Mouse (Mus musculus) cerebellum, adult 2 months (tissue): ENCODE results near the gene Cphx3. TPM values are rescaled to one million over a fixed set of nuclear protein-coding genes. Genes with fewer than 3 reads are reported as not detected.
"Not testable (repeated sequence)": the region's sequence is repeated elsewhere in the genome, so short reads cannot be mapped to it uniquely, and the experiment has no call there.

ENCODE experiments used
- DNase-seq, 2 experiments: peaks; one replicate each; pipeline ENCODE4 v3.0.0; 2021
- H3K27ac ChIP-seq: fragments of 200-500 bp; 2 replicates; pipeline ENCODE4 v1.5.1; 2012; ENCODE audit warnings: low read length, control low read depth, inconsistent platforms; ENCODE audit not compliant: insufficient read depth
- H3K27me3 ChIP-seq: fragments of 200-500 bp; 2 replicates; pipeline ENCODE4 v1.6.1; 2012; ENCODE audit warnings: inconsistent platforms, mild to moderate bottlenecking, low read length, moderate library complexity; ENCODE audit not compliant: control insufficient read depth, insufficient read depth
- H3K4me1 ChIP-seq: fragments of 200-500 bp; 2 replicates; pipeline ENCODE4 v1.6.1; 2011; ENCODE audit warnings: low read length; ENCODE audit not compliant: control insufficient read depth, insufficient read depth
- H3K4me3 ChIP-seq: fragments of 200-500 bp; replicated peaks from 2 replicates; pipeline ENCODE3; 2011; ENCODE audit warnings: mild to moderate bottlenecking, low read depth, low read length, control low read depth; ENCODE audit not compliant: insufficient read depth
- WGBS: fragments of 180-500 bp; shearing (Covaris S2); methylation state at CpG from one replicate; pipeline ENCODE4 v1.1.7; 2018; 5-methylcytosine and 5-hydroxymethylcytosine counted together
- polyA plus RNA-seq: library from polyadenylated mRNA; depleted of rRNA; stranded (reverse); fragments of >200 nt; gene quantifications from 2 replicates; pipeline ENCODE4 v1.2.3, GENCODE M21; 2012

The Cphx3 gene
- polyA plus RNA-seq, 1 experiment, result not detected

DNA sequence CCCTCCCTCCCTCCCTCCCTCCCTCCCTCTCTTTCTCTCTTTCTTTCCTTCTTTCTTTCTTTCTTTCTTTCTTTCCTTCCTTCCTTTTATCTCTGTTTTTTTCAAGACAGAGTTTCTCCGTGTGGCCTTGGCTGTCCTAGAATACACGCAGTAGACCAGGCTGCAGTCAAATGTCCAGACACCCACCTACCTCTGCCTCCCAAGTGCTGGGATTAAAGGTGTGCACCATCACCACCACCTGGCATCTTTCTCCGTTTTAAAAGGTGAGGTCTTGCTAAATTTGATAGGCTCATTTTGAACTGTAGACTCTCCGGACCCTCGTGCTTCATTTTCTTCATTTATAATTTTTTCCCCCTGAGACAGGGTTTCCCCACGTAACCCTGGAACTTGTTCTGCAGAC lies 881 bp upstream of the Cphx3 start, which contains the start of gene Cphx2:
Gene Cphx2, plus strand, starts transcription at position 301 of the 400 bp plus-strand sequence.
- not testable (repeated sequence) for H3K4me3 ChIP-seq

DNA sequence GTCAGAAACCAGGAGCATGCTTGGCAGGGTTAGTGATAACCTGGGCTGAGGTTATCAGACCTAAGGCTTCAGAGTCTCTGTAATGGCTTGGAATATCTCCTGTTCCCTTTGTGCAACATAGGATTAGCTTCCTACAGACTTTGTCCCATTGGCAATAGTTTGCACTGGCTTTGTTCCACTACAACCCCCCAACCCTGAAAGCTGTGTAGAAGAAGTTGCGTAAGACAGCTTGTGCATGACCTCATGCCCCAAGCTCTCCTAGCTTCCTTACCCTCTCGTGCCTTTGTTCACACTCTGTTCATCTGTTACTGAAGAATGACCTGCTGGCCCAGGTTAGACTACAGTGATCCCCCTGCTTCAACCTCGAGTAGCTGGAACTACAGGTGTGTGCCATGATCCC lies 15.5 kb downstream of the Cphx3 start:
- H3K4me1 ChIP-seq, H3K4me3 ChIP-seq, H3K27ac ChIP-seq, H3K27me3 ChIP-seq, DNase-seq: not testable (repeated sequence)
- WGBS, result no CpG with 5 or more reads among the region's 3 CpGs

More for the DNA sequence above, 881 bp upstream of the Cphx3 start, which contains the start of gene Cphx2:
- DNase-seq, H3K4me1 ChIP-seq, H3K27me3 ChIP-seq, H3K27ac ChIP-seq: not testable (repeated sequence)
- no CpG with 5 or more reads among the region's 6 CpGs for WGBS

DNA sequence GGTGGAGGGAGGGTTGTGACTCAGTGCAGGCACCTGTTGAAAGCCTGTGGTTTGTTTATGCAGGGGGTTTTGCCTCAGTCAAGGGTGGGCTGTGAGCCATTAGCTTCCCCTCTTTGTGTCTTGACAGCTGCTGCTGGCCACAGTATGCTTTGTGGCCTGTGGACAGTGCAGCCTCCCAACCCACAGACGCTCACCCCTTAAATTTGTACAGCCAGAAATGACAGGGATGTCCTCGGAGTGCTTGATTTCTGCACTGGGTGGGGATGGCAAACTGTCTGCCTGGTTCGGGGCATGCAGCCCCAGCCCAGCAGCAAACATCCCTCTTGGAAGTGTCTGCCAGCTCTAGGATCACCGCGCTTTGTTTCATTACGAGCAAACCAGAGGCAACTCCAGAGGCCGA lies 36.1 kb downstream of the Cphx3 start, which contains the start of gene Duxbl2:
Gene Duxbl2, plus strand, starts transcription at position 200 of the 400 bp plus-strand sequence.
- H3K4me1 ChIP-seq, DNase-seq, H3K4me3 ChIP-seq, H3K27ac ChIP-seq, H3K27me3 ChIP-seq: not testable (repeated sequence)
- WGBS, result no CpG with 5 or more reads among the region's 7 CpGs

DNA sequence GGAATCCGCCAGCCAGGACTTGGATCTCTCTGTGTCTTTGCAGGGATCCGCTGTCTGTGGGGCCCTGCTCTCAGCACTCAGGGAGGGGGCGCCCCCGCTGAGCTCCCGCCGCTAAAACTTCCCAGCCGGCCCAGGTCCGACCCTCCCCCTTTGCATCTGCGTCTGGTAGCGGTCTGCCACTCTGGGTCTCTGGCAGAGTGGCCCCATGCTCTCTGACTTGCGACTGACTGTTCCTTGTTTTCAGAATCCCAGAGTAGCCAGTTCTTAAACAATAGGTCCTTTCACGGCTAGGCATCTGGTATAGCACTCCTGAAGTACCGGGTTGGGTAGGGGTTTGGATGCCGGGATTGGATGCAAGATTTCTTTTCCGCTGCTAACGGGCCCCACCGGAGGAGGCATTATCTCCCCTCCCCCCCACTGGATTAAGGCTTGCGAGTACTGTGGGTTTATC lies 36.5 kb downstream of the Cphx3 start:
- H3K27ac ChIP-seq, result not testable (repeated sequence)

DNA sequence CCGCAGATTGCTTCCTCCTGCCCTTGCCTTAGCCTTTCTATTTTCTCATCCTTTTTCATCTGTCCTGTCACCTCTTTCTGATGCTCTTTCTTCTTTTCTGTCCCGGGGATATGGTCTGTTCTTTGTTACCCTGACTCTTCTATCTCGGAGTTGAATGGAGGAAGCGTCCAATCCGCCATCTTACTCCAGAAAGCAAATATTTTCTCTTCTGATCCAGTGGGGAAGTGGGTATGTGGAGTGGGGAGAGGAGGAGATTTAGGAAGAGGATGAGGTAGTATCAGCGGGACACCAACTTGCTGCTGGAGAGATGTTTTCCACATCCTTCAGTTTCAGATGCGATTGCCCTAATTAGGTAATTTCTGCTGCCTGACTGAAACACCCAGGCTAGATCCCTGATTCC lies 37.0 kb downstream of the Cphx3 start:
- DNase-seq, H3K27me3 ChIP-seq, H3K27ac ChIP-seq, H3K4me3 ChIP-seq, H3K4me1 ChIP-seq: not testable (repeated sequence)
- WGBS, result no CpG with 5 or more reads among the region's 7 CpGs

More for the DNA sequence above, 36.5 kb downstream of the Cphx3 start:
- WGBS, result no CpG with 5 or more reads among the region's 18 CpGs
- not testable (repeated sequence) for DNase-seq, H3K4me3 ChIP-seq, H3K4me1 ChIP-seq, H3K27me3 ChIP-seq

DNA sequence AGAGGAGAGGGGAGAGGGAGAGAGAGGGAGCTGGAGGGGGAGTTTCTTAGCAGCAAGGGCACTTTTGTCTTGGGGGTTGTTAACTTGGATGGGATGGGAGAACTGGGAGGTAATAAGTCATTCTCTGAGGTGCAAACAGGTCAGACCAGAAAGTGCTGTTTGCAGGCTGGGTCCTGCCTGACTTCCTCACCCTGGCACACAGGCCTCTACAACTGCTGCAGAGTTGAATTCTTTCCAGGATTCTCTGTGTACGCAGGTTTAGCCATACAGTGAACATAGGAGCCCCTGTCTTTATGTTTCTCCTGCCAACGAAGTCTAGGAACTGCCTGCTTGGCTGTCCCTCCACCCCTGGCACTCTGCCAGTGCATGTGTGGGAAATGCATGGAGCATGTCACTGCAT lies 65.0 kb downstream of the Cphx3 start:
- WGBS, result no CpG with 5 or more reads among the region's 2 CpGs
- H3K4me1 ChIP-seq, H3K27me3 ChIP-seq, H3K27ac ChIP-seq, DNase-seq, H3K4me3 ChIP-seq: not testable (repeated sequence)

DNA sequence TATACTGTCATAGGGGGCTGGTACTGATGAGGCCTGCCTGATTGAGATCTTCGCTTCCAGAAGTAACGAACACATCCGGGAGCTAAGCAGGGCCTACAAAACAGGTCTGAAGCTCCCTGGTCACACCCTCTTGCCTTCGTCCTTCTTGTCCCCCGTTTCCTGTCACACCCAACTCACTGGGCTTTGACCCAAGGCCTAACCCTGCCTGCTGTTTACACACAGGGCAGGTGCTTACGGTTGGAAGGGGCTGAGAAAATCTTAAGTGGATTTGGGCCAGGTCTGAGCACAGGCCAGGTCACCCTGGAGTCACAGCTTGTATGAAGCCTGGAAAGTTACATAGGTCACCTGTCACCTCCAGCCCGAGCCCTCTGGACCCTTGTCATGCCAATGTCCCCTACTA lies 73.9 kb downstream of the Cphx3 start:
- WGBS, result no CpG with 5 or more reads among the region's 7 CpGs
- not testable (repeated sequence) for DNase-seq, H3K4me1 ChIP-seq, H3K27ac ChIP-seq, H3K4me3 ChIP-seq, H3K27me3 ChIP-seq

DNA sequence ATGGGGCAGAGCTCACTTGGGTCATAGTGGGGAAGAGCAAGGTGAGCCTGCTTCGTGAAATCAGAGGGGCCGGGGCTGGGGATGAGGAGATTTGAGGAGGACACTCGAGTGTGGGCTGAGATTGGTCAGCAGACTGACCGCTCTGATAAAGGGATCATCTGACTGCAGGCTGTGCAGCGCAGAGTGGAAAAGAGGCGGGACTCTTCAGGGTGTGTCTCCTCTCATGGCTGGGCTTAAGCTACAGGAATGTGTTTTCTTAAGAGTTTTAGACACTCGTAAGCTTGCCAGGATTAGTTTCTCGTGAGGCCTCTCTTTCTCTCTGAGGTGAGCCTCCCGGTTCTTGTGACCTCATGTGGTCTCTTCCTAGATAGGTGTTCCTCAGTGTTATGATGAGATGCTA lies 79.1 kb downstream of the Cphx3 start:
- H3K27ac ChIP-seq, H3K4me3 ChIP-seq, H3K4me1 ChIP-seq, H3K27me3 ChIP-seq, DNase-seq: not testable (repeated sequence)
- no CpG with 5 or more reads among the region's 9 CpGs for WGBS

DNA sequence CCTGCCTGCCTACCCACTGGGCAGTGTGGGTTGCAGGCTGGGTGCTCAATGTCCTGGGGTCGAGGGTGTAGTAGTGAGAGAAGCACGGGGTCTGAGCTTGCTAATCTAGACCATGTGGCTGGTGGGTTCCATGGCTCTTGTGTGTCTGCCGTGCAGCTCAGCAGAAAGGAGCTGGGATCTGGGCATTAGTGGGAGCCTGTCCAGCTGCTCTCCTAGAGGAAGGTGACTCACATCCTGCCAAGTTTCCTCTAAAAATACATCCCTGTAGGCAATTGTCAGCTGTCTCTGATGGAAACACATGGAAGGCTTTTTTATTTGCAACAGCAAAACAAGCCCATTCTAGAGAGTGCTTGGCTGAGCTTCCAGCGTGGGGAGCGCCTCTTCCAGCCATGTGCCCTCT lies 80.3 kb downstream of the Cphx3 start:
- not testable (repeated sequence) for H3K27ac ChIP-seq, H3K4me3 ChIP-seq, DNase-seq, H3K4me1 ChIP-seq, H3K27me3 ChIP-seq
- no CpG with 5 or more reads among the region's 5 CpGs for WGBS

DNA sequence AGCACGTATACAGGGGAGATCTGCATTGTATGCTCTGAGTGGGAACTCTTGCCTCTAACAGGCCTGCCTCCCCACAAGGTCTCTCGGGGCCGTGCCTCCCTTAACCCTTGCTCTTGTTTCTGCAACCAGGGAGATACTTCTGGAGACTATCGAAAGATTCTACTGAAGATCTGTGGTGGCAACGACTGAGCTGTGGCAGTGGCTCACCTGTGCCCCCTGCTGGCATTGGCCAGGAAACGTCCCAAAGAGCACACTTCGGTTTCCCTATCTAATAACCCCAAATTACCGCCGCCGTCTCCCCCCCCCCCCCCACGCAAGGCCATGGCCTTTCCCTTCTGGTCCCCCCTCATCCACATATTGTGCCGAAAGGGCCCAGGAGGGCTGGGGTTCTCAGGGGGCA lies 83.2 kb downstream of the Cphx3 start:
- WGBS, result no CpG with 5 or more reads among the region's 12 CpGs
- not testable (repeated sequence) for H3K4me3 ChIP-seq, H3K27me3 ChIP-seq, H3K4me1 ChIP-seq, H3K27ac ChIP-seq, DNase-seq

DNA sequence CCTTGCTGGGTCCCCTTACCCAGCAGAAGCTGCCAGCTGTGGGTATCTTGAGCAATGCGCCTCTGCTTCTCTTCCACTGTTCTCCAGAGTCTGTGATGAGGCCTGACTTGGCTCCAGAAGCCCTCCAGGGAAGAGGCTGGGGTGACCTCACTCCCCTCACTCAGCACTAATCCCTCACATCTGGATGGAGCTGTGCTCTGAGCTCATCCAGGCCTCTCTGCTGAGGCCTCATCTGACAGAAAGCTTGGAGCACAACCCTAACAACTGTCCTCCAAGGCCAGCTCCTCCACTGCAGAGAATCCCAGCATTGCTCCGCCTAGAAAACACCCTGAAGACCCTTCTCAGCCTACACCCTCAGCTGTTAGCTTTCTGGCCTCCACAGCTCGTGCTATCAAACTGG lies 91.9 kb downstream of the Cphx3 start:
- H3K27me3 ChIP-seq, H3K4me1 ChIP-seq, H3K27ac ChIP-seq, DNase-seq, H3K4me3 ChIP-seq: not testable (repeated sequence)
- WGBS, result no CpG with 5 or more reads among the region's 3 CpGs

DNA sequence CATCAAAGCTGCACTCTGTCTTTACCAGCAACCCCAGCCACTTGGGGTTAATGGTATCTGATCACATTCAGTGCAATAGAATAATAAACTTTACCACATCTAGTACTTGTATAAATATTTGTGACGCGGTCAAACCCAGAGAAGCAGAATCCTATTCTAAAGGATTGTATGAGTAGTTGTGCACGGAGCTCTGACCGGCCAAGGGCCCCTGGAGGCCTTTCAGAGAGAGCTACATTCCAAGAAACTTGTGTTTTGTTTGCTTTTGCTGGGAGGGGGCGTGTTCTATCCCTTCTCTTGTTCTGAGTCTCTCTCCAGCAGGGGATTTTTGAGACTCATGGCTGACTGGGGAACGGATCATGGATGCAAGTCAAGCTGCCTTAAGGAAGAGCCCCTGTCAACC lies 92.9 kb downstream of the Cphx3 start:
- not testable (repeated sequence) for H3K4me1 ChIP-seq, H3K4me3 ChIP-seq, H3K27me3 ChIP-seq, DNase-seq, H3K27ac ChIP-seq
- WGBS, result no CpG with 5 or more reads among the region's 6 CpGs

DNA sequence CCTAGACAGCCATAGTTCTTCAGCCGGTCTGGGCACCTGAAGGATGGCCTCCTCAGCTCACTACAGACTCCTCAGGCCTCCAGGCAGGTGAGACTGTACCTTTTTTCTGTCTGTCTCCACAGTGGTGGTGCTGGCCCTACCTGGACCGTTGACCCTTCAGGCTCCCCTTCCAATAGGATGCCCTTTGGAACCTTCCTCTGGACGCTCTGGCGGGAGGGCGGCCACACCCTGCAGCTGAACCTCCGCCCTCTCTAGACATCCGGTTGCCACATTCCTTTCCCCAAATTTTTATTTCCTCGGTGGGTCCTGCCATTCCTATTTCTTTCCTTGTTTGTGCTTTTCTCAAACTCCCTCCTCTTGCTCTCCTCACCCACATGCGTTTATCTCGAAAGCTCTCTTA lies 99.6 kb downstream of the Cphx3 start:
- H3K27ac ChIP-seq, DNase-seq, H3K4me3 ChIP-seq, H3K4me1 ChIP-seq, H3K27me3 ChIP-seq: not testable (repeated sequence)
- WGBS, result no CpG with 5 or more reads among the region's 10 CpGs
